Mouse (Mus musculus) liver, postnatal 0 days (tissue): ENCODE results near the gene 1700018G05Rik.
A peak's percentile ranks its signal among the peaks of the same experiment; 100 is the strongest.
"Not testable (repeated sequence)": the region's sequence is repeated elsewhere in the genome, so short reads cannot be mapped to it uniquely, and the experiment has no call there.

ENCODE experiments used
- CTCF ChIP-seq: sonication (generic); IDR thresholded peaks from 2 replicates; pipeline ENCODE4 v1.5.1; 2016; ENCODE audit warnings: antibody characterized with exemption, low read depth
- EP300 ChIP-seq: IDR thresholded peaks from 2 replicates; pipeline ENCODE4 v1.6.1; 2016; ENCODE audit warnings: antibody characterized with exemption, low read depth, mild to moderate bottlenecking

DNA sequence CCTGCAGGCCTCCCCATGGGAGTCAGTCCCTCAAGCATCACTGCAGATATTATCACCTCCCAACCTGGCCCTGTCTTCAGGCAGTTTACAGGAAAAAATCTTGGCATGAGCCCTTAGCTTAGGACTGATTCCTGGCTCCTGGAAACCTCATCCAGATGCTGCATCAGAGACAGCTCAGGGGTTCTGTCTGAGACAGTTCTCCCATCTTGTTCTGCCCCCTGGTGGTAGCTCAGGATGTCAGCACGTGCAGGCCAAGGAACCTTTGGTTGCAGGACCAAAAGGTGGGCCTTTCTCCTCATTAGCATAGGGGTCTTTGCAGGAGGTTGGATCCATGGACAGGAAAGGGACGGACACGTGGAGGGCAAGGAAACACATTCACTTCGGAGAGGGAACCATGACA lies 1.5 kb upstream of the 1700018G05Rik start:
- TF ChIP-seq CTCF, result peak; percentile 52
- not testable (repeated sequence) for TF ChIP-seq EP300
